Mouse (Mus musculus) right cerebral cortex, postnatal 25 days (tissue): Measurements from ENCODE around the gene Bahcc1.

Experiments
- DNase-seq: peaks from one replicate; pipeline ENCODE4 v3.0.0; 2022

The Bahcc1 gene

DNA sequence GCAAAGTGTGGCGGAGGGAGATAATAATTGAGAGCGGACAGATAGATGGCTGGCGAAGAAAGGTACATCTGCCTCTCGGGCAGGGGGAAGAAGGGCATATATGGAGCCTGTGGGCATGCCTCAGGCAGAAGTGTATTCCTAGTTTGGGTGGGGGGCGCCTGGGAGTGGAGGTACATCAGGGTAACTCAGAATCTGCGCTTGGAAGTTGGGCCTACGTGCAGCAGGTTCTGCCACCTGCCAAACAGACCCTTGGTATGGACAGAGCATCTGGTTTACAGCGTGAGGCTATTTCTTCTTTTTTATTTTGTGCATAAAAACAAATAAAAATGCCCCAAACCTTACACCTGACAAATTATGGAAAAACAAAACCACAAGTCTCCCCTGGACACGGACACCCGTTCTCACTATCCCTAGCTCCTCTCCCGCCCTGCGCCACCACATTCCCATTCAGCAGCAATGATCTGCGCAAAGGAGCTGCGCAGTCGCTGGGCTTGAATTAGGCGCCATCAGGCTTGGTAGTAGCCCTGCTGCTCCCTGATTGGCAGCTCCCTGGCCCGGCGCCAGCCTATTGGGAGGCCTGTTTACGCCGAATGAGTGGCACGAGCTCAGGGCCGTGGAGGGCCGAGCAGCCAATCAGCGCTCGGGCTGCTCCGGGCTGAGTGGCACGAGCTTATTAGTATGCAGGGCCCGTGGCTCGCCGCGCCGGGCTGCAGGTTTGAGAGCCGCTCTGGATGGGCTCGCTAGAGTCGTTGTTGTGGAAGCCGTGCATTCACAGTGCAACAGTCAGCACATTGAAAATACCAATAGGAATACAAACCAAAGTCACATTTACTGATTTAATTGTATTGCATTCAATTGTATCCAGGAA is at the start of gene Bahcc1:
Gene Bahcc1, plus strand, starts transcription at position 718 of the 868 bp plus-strand sequence.
- peak; percentile 100 for DNase-seq

DNA sequence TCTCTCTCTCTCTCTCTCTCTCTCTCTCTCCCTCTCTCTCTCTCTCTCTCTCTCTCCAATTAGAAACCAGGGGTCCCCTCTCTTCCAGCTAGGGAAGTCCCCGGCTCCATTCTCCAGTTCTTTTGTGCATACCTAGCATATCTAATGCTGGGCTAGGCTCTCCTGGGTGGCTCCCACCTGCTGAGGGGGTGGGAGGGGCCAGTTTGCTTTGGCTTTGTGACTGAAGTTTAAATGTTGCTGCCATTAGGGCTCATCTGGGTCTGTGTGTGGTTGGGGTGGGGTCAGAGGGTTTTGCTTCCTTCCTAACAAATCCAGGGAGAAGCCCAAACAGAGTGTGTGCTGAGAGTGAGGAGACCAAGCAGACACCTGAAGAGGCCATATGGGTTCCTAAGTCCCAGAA is 49.6 kb upstream of the Bahcc1 start:
- no peak for DNase-seq

DNA sequence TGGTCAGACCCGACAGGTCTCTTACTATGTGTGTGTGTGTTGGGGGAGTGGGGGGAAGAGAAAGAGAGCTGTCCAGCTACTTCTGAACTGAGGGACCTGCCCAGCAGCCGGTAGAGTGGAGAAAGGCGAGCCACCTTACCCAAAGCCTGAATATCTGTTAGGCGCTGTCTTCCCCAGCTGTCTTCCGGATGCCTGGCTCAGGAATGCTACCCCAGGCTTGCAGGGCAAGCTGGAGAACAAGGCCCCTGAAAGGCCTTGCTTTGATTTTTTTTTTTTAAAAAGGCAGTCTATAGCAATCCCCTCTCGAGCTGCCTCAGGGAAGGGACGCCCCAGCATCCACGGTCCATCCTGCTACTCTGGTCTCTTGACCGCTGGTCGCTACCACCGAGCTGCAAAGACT is 49.0 kb upstream of the Bahcc1 start:
- DNase-seq, result no peak

DNA sequence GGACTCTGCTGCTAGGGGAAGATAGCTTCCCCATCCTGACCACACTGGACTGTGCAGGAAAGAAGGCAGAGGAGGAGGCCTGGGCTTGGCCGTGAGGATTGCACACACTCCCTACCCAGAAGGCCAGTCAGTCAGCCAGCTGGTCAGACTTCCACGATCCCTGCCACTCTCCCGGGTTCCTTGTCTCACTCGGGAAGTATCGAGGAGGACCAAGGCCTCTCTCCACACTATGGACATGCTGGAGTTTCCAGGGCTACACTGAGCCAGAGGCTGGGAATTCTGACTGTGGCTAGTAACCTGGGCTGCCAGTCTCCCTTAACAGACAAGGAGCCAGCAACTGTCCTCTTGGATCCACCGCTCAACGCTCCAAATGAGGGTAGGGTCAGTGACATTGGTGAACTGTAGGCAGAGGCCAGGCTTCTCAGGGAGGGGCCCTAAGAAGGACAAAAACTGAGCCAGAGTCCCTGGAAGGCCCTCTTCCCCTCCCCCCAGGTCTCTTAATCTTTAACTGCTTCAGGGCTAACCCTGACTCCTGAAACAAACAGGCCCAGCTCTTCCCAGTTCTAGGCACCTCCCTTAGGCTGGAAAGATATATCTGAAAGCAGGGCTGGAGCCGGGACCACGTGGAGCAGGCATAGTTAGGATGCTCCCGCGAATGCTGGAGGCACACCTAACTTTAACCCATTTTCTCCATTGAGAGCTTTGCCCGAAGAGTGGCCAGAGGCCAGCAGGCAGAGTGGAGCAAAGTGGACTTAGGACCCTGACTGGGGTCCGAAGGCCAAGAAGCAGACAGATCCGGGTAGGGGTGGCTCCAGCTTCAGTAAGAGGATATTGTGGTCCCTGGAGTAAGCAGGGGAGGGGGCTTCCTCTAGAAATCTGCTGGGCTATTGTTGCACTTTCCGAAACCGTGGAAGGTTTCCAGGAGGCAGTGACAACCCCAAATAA is 48.1 kb upstream of the Bahcc1 start:
- no peak for DNase-seq

DNA sequence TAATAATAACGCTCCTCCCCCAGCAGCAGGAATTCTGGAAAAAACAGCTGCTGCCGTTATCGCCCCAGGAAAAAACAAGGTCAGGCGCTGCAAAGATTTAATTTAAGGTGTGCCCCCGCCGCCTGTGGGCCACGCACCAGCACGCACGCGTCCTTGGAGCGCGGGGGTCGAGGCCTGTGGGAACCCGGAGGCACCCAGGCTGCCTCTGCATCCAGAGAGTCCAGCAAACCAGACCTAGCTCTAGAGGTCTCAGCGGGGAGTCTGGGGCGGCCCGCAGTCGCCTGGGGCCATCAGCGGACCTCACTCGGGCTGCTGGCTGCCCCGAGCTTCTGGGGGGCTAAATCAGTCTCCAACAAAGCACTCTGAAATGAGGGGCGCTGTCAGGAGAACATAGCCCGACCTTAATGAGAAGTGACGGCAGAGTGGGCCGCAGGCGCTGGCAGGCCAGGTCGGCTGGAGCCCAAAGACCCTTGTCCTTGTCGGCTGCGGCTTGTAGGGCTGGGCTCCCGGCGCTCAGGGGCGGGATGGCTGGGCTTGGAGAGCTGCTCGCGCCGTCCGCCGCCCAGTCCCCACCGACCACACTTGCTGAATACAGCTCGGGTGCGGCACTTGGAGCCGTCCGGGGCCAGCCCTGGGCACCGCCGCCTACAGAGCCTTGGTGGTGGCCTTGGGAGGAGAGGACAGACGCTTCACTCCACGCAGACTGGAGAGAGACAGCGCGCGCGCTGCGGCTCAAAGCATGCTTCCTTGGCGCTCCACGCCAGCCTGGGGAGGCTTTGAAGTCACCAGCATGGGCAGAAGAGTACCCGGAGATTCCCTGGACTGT is 47.2 kb upstream of the Bahcc1 start:
- peak; percentile 49 for DNase-seq

DNA sequence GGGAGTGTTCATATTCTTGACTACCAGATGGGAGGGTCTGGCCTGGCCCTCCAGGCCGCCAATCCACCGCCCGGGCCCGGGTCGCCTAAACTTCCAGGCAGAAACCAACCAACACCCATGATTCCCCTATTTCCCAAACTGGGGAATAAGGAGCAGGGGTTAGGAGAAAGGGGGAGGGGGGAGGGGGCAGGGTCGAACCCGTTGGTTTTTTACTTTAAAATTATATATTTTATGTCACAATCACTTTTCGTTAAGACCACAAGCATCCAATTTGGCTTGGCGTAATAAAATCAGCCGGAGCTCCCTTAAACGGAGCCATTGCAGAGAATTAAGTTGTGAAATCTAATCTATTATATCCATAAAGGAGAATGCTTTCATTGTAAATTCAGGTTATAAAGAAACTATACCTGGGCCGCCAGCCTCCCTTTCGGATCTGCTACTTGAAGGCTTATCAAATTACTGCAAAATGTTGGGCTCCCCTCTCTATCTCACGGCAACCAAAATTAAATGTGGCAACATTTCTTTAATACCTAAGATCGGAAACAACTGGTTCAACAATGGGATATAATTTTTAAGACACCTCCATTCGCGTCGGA is 46.5 kb upstream of the Bahcc1 start:
- no peak for DNase-seq

DNA sequence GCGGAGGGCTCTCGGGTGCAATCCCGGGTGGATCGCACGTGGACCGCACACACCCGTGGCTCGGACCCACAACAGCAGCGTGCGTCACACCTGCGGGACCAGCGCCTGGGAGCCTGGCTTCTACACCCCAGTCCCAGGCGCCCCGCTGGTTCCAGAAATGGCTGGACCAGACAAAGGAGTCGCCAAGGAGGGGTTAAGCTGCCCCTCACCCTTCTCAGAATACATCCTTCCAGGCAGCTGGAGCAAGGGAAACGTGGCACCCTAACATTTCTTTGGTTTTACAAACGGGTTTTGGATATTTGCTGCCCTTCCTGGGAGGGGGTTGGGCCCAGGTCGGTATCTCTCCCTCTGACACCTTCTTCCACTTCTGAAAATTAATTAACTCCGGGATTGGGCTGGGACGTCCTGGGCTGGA is 45.9 kb upstream of the Bahcc1 start:
- peak; percentile 36 for DNase-seq

DNA sequence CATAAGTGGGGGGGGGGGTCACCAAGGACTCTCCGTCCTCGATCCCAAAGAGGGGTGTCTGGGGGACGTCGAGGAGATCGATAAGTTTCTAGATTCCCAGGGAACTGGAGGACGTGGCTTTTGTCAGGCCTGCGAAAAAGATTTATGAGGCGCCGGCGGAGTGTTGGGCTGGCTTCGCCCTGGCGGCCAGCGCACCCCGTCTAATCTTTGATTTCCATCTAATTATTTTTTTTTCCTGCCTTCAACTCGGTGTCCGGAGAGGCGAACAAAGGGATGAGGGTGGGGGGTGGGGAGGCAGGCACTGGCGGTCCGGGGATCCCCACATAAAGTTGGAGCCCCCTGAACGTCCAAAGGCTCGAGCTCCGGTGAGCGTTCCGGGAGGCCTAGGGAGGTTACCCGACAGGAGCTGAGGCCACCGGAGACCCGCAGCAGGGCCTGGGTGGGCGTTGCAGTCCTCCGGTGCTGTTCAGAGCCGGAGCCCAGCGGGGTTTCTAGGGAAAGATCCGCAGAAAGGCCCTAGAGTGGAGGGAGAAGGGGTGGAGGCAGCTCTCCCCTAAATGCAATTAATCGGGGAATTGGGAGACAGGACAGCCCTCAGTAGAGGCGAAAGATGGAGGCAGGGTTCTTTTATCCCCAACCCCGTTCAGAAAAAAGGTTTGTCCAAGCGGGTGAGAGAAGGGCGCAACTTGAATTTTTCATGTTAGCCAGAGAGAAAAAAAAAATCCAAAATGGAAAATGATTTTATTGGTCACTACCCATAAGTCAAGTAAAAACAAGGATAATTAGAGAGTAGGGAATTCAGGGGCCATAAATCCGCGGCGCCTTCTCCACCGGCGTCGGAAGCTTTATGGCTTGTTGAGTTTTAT is 45.3 kb upstream of the Bahcc1 start:
- no peak for DNase-seq

DNA sequence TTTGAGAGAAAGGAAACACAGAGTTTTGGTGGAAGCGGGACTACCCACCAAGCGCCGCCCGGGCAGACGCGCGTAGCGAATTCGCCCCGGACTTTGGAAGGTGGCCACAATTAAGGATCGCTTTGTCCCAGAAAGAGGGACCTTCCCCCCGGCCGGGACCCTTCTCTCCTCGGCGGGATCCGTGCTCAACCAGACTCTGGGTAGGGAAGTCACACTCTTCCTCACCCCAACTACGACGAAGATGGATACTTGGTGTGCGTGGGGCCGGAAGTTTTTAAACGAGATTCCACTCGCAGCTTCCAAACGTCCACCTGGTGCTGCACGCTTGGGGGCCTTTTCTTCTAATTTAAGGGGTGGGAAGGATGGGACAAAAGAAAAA is 44.7 kb upstream of the Bahcc1 start:
- DNase-seq, result peak; percentile 51

DNA sequence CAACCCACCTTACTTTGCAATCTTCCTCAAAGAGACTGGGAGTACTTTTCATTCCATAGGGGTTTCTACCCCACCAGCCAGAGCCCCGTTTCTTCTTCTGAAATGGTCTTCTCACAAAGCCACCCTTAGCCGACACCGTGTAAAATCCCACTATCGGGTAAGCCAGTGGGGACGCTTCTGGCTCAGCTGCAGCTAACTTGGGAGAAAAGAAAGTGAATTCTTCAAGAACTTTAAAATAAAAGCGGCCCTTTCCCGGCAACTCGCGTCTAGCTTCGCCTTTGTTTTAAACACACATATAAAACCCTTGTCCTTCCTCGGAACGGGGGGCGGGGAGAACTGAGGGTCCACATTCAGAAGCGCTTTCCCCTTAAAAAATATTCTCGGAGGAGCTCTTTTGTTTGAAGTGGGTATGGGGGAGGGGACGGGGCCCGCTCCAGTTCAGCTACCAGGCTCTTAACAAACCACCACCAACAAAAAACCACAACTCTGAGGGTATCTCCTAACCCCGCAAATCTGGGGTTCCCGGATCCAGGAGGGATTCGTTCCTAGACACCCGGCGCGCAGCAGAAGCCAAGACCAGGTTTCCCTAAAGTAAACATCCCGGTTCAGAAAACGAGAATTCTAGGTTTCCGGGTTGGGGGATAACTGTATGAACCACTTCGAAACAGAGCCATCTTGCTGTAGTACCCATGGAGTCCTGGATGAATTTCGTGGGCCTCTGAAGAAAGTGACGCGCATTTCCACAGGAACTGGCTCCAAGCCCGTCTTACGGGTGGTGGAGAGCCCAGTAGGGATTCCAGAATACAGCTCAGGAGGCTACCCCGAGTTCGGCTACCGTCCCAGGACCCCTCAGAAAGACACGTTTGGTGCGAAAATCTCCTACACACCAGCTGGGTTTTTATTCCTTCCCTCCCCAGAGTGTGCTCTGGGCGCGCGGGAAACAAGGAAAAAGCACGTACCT is 44.0 kb upstream of the Bahcc1 start:
- peak; percentile 50 for DNase-seq

DNA sequence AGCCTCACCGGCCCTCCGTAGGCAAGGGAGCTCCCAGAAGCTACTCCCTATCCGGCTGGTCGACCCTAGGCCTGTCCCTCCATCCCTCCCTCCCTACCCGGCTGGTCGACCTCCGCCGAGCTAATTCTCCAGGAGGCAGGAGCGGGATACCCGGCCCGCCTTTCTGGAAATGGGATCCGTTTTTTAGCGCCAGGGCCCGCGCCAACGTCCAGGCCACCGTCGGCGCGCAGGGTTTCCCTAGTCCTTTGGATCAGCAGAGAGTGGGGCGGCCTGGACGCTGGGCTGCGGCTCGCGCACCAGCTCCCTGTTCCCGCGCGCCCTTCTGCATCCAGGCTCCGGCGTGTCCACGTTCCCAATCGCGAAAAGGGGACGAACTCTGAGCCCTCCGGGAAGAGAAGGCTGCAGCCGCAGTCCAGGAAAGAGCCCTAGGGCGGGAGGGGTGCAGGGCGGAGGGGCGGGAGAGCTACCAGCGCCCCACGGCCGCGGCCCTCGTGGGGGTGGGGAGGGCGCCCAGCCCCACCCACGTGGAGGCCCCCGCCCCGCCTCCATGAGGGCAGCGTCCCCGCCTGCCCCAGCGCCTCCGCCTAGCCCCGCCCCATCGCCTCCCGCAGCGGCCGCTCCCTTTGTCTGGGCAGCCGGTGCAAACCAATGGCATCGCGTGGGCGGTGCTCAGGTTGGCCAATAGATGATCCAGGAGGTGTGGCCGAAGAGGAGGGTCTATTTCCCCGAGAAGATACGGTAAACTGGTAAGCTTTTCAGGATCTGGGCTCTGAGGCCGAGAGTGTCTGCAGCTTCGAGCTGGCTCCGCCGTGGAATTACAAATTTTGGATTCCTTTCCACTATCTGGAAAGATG is 43.1 kb upstream of the Bahcc1 start:
- peak; percentile 98 for DNase-seq

DNA sequence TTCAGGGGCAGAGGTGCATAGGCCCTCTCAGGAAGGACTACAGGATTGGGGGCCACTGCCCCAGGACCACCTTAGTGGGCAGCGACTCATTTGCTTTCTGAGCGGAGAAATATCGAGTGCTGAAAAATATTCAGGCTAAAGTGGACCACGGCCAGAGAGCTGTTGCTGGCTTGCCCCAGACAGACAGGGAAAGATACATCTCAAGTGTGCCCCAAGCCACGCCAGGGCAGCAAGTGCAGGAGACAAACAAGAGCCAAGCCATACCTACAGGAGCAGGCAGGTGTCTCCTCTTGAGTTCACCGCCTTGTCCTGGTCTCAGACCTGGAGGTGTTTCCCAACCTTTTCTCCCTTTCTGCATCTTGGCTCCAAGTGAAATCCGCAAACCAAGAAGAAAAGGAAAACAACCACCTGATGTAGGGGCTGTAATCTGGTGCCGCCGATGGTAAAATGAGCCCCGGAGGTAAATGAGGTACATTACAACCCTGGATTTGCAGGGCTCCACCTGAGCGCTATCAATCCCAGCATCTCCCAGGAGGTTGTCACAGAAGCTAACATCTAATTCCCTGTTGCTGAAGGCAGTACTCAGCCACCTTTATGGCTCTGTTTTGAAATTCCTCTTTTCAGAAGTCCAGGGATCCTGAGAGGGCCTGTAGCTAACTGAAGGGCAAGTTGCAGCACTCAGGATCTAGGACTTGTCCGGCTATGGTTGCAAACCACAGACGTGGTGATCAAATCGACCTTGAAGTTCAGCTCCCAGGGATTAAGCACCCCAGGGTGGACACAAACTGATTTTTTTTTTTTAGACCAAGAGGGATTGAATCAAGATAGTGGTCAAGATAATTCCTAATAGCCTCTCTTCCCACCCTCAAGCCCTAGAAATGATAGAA is 42.0 kb upstream of the Bahcc1 start:
- DNase-seq, result no peak

DNA sequence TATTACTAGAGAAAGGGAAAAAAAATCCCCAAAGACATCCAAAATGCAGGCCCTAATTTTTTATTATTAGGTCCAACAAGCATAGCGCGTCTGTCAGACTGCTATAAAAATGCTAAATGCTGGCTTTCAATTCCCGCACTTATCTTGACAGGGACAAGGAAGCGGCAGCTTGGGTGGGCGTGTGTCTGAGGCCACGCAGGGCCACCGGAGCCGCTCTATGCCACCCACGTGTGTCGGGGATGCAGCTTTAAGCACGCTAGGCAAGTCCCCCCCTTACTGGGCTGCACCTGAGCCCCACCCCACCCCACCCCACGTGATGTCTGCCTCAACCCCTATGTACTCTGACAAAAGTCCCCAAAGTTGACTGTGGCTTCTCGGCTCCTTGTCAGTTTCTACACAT is 33.9 kb upstream of the Bahcc1 start:
- no peak for DNase-seq

DNA sequence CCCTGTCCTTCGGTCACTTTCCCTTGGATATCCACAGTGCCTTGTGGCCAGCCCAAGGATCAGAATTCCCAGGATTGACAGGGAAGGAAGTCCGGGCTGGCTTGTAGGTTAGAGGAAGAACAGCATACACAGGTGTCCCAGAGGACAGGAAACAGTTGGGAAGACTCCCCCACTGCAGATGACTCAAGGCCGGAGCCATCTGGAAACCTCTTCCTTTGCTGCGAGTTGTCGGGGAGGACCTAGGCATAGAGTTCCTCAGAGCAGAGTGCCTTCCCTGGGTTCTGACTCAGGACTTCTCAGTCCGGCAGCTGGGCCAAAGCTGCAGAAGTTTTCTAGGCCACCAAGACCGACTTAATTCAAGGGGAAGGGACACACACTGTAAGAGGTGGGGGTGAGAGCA is 33.0 kb upstream of the Bahcc1 start:
- DNase-seq, result peak; percentile 47

DNA sequence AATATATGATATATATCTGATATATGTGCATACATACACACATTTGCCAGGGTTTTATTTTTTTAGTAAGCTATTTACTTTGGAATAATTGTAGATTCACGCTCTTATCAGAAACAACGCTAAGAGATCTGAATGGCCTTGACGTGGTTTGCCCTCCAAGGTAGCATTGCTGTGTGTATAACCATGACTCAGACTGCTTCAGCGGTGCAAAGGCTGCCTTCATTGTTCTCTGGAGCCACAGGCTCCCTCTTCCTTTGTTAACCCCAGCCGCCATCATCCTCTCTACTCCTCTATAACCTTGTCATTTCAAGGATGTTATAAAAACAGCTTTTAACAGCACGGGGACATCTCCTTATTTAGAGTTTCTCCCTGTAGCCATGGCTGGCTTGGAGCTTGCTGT is 32.1 kb upstream of the Bahcc1 start:
- DNase-seq, result no peak

DNA sequence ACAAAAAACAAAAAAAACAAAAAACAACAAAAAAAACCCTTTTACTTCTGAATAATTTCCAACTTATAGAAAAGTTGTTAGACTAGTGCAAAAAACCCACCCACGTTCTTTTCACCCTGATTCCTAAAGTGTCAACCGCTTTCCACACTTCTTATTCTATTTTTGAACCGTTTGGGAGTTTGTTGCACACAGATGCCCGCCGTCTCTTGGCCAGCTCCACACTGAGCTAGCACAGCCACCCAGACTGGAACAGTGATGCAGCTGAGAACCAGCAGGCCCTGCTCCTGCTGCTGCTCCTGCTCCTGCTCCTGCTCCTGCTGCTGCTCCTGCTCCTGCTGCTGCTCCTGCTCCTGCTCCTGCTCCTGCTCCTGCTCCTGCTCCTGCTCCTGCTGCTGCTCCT is 28.5 kb upstream of the Bahcc1 start:
- DNase-seq, result no peak

DNA sequence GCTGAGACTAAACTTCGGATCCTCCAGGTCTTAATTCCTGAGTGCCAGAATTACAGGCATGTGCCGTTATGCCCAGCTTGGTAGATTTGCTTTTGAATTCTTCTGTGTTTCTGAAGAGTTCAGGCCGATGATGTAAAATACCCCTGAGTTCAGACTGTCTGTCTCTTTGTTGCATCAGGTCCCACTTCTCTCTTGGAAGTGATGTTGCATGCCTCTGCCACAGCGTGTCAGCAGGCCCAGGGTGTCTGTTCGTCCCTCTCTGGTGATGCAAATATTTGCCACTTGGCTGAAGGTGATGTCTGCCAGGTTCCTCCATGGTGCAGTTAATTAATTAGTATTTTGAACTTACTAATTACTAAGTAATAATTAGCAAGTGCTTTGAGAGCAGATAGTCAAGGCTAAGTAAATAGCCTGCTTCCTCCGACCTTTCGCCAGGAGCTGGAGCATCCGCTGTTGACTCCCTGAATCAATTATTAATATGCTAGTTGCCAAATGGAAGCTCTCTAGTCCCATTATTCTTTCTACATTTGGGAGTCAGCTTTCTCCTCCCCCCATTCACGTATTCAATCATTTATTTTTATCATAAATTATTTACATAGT is 26.6 kb upstream of the Bahcc1 start:
- no peak for DNase-seq

DNA sequence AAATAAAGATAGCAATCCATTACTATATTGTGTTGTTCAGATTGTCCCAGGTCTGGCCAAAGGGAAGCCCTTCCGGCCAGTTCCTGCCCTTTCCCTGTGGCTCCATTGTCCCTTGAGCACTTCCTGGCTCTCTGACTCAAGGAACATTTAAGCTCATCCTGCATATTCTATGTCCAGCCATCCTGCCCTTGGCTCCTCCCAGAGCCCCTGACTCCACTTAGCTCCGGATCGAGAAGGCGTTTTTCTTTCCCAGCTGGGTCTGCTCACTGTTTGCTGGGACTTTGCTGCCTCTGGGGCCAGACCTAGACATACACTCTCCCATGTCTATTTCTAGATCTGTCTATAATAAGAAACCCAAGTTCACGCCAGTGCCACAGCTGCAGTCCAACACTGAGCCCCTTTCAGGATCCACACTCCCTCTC is 26.1 kb upstream of the Bahcc1 start:
- DNase-seq, result no peak
